Mouse (Mus musculus) heart, embryonic 14.5 days (tissue): ENCODE data around the gene Gamt. TPM values are rescaled to one million over a fixed set of nuclear protein-coding genes. Genes with fewer than 3 reads are reported as not detected.
A peak's percentile ranks its signal among the peaks of the same experiment; 100 is the strongest.

Experiments used
- ATAC-seq: fragments of 200-750 bp; cut with Nextera tagmentation; 2 replicates; pipeline ENCODE4 v1.8.0; 2017; ENCODE audit warnings: low read depth, moderate TSS enrichment; ENCODE audit not compliant: insufficient number of reproducible peaks, insufficient read depth, low FRiP score
- H3K27ac ChIP-seq, 2 experiments: fragments of 200-500 bp in 1 of 2; fragments of 300-500 bp in 1 of 2; sonication (generic) in 1 of 2; replicated peaks in 1 of 2; 2 replicates each; pipeline ENCODE4 v1.5.1; 2012 to 2014; ENCODE audit warnings: low read depth in 2 of 2, low read length in 2 of 2, control low read depth in 1 of 2, mild to moderate bottlenecking in 1 of 2, mixed read lengths in 1 of 2; ENCODE audit not compliant: control insufficient read depth in 1 of 2, insufficient read depth in 1 of 2
- H3K27me3 ChIP-seq: fragments of 300-500 bp; sonication (generic); 2 replicates; pipeline ENCODE4 v1.6.1; 2014; ENCODE audit warnings: mild to moderate bottlenecking, low read length, control low read depth; ENCODE audit not compliant: control insufficient read depth, insufficient read depth
- H3K36me3 ChIP-seq: fragments of 300-500 bp; sonication (generic); 2 replicates; pipeline ENCODE4 v1.6.1; 2014; ENCODE audit warnings: mild to moderate bottlenecking, control low read depth, low read length, mixed read lengths; ENCODE audit not compliant: control insufficient read depth, insufficient read depth
- H3K4me1 ChIP-seq, 2 experiments: fragments of 200-500 bp in 1 of 2; fragments of 300-500 bp in 1 of 2; sonication (generic) in 1 of 2; 2 replicates each; pipeline ENCODE4 v1.6.1; 2012 to 2014; ENCODE audit warnings: low read length in 2 of 2, control low read depth in 1 of 2, mixed read lengths in 1 of 2; ENCODE audit not compliant: control insufficient read depth in 2 of 2, insufficient read depth in 2 of 2
- H3K4me2 ChIP-seq: fragments of 300-500 bp; sonication (generic); 2 replicates; pipeline ENCODE4 v1.6.1; 2014; ENCODE audit warnings: mild to moderate bottlenecking, low read length
- H3K4me3 ChIP-seq, 2 experiments: fragments of 200-500 bp in 1 of 2; fragments of 300-500 bp in 1 of 2; sonication (generic) in 1 of 2; 2 replicates each; pipeline ENCODE4 v1.5.1; 2012 to 2014; ENCODE audit warnings: low read length in 2 of 2, mild to moderate bottlenecking in 2 of 2, control low read depth in 1 of 2, low read depth in 1 of 2, moderate library complexity in 1 of 2; ENCODE audit not compliant: control insufficient read depth in 1 of 2, insufficient read depth in 1 of 2
- H3K9ac ChIP-seq: fragments of 300-500 bp; sonication (generic); 2 replicates; pipeline ENCODE4 v1.6.1; 2014; ENCODE audit warnings: mild to moderate bottlenecking, low read length
- H3K9me3 ChIP-seq: fragments of 300-500 bp; sonication (generic); 2 replicates; pipeline ENCODE4 v1.6.1; 2016; ENCODE audit warnings: low read length, control low read depth; ENCODE audit not compliant: control insufficient read depth
- WGBS: fragments of 180-500 bp; shearing (Covaris S2); extraction: QIAGEN DNeasy Blood & Tissue Kit; methylation state at CpG from one replicate; pipeline ENCODE4 v1.1.7; 2014; 5-methylcytosine and 5-hydroxymethylcytosine counted together
- polyA plus RNA-seq: library from polyadenylated mRNA; unstranded; fragments of >200 nt; fragmentation: Nextera tagmentation; extraction: Ambion mirVana; gene quantifications from 2 replicates; pipeline ENCODE4 v1.2.1, GENCODE M21; 2014

Gene Gamt
- 60.3 and 61.5 TPM in 2 replicates for polyA plus RNA-seq

- peak; percentile 90 for ATAC-seq
- peak within 1 kb of the TSS; percentile 53 to 60 for H3K4me3 ChIP-seq
- peaks cover 34% of the 10 kb centered on the region for H3K36me3 ChIP-seq
- no peaks in the 10 kb centered on the region for H3K9me3 ChIP-seq
- no peaks in the 10 kb centered on the region for H3K27me3 ChIP-seq
- H3K4me1 ChIP-seq: peaks cover 21 to 34% of the 10 kb centered on the region in 2 experiments
- H3K27ac ChIP-seq: peak within 1 kb of the TSS; percentile 88 to 98
- WGBS: under 1% methylated on average over 49 of the region's 49 CpGs
- peak within 1 kb of the TSS; percentile 95 for H3K4me2 ChIP-seq
- H3K9ac ChIP-seq: peak within 1 kb of the TSS; percentile 82
These were observed at the start of gene Gamt, which contains the start of gene Dazap1 for GRCm38 (mm10) chr10:80260642-80261584. Gene Gamt, minus strand, starts transcription at chr10:80261012. Gene Dazap1, plus strand, starts transcription at chr10:80261486.

DNA sequence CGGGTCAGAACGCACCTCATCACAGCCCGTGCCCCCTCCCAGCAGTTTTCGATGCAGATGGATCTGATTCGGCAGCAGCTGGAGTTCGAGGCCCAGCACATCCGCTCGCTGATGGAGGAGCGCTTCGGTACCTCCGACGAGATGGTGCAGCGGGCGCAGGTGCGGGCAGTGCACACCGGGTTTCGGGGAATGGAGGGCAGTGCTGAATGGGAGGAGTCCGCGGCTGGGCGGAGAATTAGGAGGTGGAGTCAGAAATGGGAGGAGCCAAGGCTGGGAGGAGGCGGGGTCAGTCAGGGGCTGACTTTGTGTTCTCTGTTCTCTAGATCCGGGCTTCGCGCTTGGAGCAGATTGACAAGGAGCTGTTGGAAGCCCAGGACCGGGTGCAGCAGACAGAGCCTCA, 44.0 kb upstream of the Gamt start:
- Histone ChIP-seq H3K9ac (no peak overlapping the region), H3K4me3 (no peak overlapping the region), H3K36me3 (no peaks in the 10 kb centered on the region), H3K4me1 (peaks cover 4 to 8% of the 10 kb centered on the region in 2 experiments; a peak in 2 of 4 replicates), H3K27me3 (peaks cover 88% of the 10 kb centered on the region), H3K9me3 (no peaks in the 10 kb centered on the region), H3K4me2 (peak overlapping the region; percentile 1; the same call in 1 of the 2 replicates), H3K27ac (no peak overlapping the region)
- WGBS: 7% methylated on average over 25 of the region's 25 CpGs
- ATAC-seq: no peak

- H3K36me3 ChIP-seq: no peaks in the 10 kb centered on the region
- H3K27ac ChIP-seq: no peak overlapping the region
- 18% methylated on average over 12 of the region's 12 CpGs for WGBS
- no peak for ATAC-seq
- peaks cover 4 to 8% of the 10 kb centered on the region in 2 experiments; a peak in 2 of 4 replicates for H3K4me1 ChIP-seq
- peaks cover 90% of the 10 kb centered on the region for H3K27me3 ChIP-seq
- H3K9me3 ChIP-seq: no peaks in the 10 kb centered on the region
- H3K4me3 ChIP-seq: no peak overlapping the region
- peak overlapping the region; percentile 1; the same call in 1 of the 2 replicates for H3K4me2 ChIP-seq
- no peak overlapping the region for H3K9ac ChIP-seq
These were observed 43.6 kb upstream of the Gamt start for GRCm38 (mm10) chr10:80304458-80304857.

- Histone ChIP-seq H3K27ac (0 out of 4 replicates have a peak overlapping the region, but pooled peaks of 1 of the 2 experiments have one; percentile 14), H3K27me3 (peaks cover 96% of the 10 kb centered on the region), H3K9ac (no peak overlapping the region), H3K4me2 (0 out of 2 replicates have a peak overlapping the region, but pooled peaks have one; percentile 12), H3K9me3 (no peaks in the 10 kb centered on the region), H3K4me3 (no peak overlapping the region; a peak in 1 of 4 replicates), H3K36me3 (no peaks in the 10 kb centered on the region), H3K4me1 (peaks cover 4 to 8% of the 10 kb centered on the region in 2 experiments; a peak in 2 of 4 replicates)
- ATAC-seq: peak; percentile 26; the same call in 1 of the 2 replicates
- 9% methylated on average over 9 of the region's 9 CpGs for WGBS
These were observed 41.7 kb upstream of the Gamt start for GRCm38 (mm10) chr10:80302471-80302881.

GRCm38 (mm10) chr10:80302082-80302355, 41.2 kb upstream of the Gamt start:
- ATAC-seq: no peak
- no peak overlapping the region for H3K9ac ChIP-seq
- WGBS: 48% methylated on average over 5 of the region's 5 CpGs
- H3K4me2 ChIP-seq: 0 out of 2 replicates have a peak overlapping the region, but pooled peaks have one; percentile 12
- H3K36me3 ChIP-seq: no peaks in the 10 kb centered on the region
- H3K9me3 ChIP-seq: no peaks in the 10 kb centered on the region
- peaks cover 96% of the 10 kb centered on the region for H3K27me3 ChIP-seq
- H3K4me3 ChIP-seq: no peak overlapping the region; a peak in 1 of 4 replicates
- no peak overlapping the region for H3K27ac ChIP-seq
- peaks cover 4 to 8% of the 10 kb centered on the region in 2 experiments; a peak in 2 of 4 replicates for H3K4me1 ChIP-seq

DNA sequence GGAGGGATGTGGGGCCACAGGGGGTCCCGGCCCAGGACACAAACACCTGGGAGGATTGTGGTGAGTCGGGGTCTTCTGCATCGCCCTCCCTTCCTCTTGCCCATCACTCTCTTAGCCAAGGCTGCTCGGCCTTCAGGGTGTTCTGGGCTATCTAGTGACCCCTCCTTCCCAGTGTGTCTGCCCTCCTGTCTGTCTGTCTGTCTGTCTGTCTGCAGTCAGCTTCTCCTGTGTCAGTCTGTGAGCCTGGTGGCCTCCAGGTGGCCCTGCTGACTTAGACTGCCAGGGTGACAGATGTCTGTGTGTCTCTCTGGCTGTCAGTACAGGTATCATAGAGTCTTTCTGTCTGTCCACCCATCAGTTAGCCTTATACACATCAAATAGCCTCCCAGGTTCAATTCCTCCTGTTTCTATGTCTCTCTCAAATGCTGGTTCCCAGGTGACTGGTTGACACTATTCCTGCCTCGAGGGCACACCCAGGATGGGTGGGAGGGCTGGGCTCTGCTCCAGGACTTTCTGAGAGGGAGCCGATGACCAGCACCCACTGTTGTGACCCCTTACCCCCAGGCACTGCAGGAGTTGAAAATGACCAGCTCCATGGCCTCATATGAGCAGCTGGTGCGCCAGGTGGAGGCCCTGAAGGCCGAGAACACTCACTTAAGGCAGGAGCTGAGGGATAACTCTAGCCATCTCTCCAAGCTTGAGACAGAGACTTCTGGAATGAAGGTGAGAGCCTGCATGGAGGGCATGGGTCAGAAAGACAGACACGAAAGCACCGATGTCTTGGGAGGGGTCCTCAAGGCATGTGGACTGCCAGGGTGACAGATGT, 40.7 kb upstream of the Gamt start:
- Histone ChIP-seq H3K27ac (no peak overlapping the region), H3K4me1 (peaks cover 5 to 11% of the 10 kb centered on the region in 2 experiments; a peak in 2 of 4 replicates), H3K36me3 (no peaks in the 10 kb centered on the region), H3K4me2 (0 out of 2 replicates have a peak overlapping the region, but pooled peaks have one; percentile 12), H3K9me3 (no peaks in the 10 kb centered on the region), H3K27me3 (peaks cover 96% of the 10 kb centered on the region), H3K4me3 (no peak overlapping the region; a peak in 1 of 4 replicates), H3K9ac (no peak overlapping the region)
- no peak for ATAC-seq
- 83% methylated on average over 10 of the region's 10 CpGs for WGBS

- Histone ChIP-seq H3K36me3 (no peaks in the 10 kb centered on the region), H3K27me3 (peaks cover 90% of the 10 kb centered on the region), H3K4me2 (no peak overlapping the region), H3K4me3 (no peak overlapping the region), H3K9ac (no peak overlapping the region), H3K9me3 (no peaks in the 10 kb centered on the region), H3K27ac (no peak overlapping the region), H3K4me1 (peaks cover 11 to 15% of the 10 kb centered on the region in 2 experiments; a peak in 2 of 4 replicates)
- 36% methylated on average over 11 of the region's 11 CpGs for WGBS
- no peak for ATAC-seq
These were observed 39.9 kb upstream of the Gamt start for GRCm38 (mm10) chr10:80300672-80301181.
